In genomic region chr6:128035930-128036309, GRCm38 (mm10) we compare ENCODE assay signal across 8 mouse cellular contexts.
DNase-seq lines count a peak whose midpoint lies in the region; ATAC-seq lines count a peak whose summit lies in the region.

No protein-coding gene starts in this region.

- peak overlapping the region; percentile 92 for H3K4me2 ChIP-seq in lung, embryonic 16.5 days (ENCODE audit: low read depth, low read length)
- H3K4me2 ChIP-seq in hindbrain, embryonic 12.5 days (replicated peaks), result peak overlapping the region; percentile 92
- H3K4me2 ChIP-seq in midbrain, embryonic 16.5 days (ENCODE audit: low read length), result peak overlapping the region; percentile 81

- H3K36me3 ChIP-seq in lung, embryonic 16.5 days (ENCODE audit: control insufficient read depth, insufficient read depth, low read length), result no peaks in the 10 kb centered on the region
- H3K36me3 ChIP-seq in hindbrain, embryonic 12.5 days, result no peaks in the 10 kb centered on the region
- H3K36me3 ChIP-seq in midbrain, embryonic 16.5 days (ENCODE audit: control insufficient read depth, insufficient read depth, low read length), result no peaks in the 10 kb centered on the region

- H3K4me1 ChIP-seq in lung, embryonic 16.5 days (replicated peaks; ENCODE audit: control insufficient read depth, insufficient read depth, low read length), result peaks cover 40% of the 10 kb centered on the region
- H3K4me1 ChIP-seq in hindbrain, embryonic 12.5 days, result peaks cover 40% of the 10 kb centered on the region
- peaks cover 20% of the 10 kb centered on the region; the same call in 1 of the 2 replicates for H3K4me1 ChIP-seq in midbrain, embryonic 16.5 days (ENCODE audit: control insufficient read depth, insufficient read depth, low read length)

- 5% methylated on average over 4 of the region's 4 CpGs for WGBS in lung, embryonic 16.5 days
- WGBS in hindbrain, embryonic 12.5 days, result 10% methylated on average over 4 of the region's 4 CpGs
- WGBS in midbrain, embryonic 16.5 days, result 5% methylated on average over 4 of the region's 4 CpGs

- ATAC-seq in lung, embryonic 16.5 days (ENCODE audit: low read depth), result no peak
- ATAC-seq in hindbrain, embryonic 12.5 days (ENCODE audit: low FRiP score), result no peak
- ATAC-seq in midbrain, embryonic 16.5 days, result peak; percentile 30

- H3K4me3 ChIP-seq in lung, embryonic 16.5 days (ENCODE audit: low read length), result peak overlapping the region; percentile 53
- peak overlapping the region; percentile 53 for H3K4me3 ChIP-seq in hindbrain, embryonic 12.5 days
- H3K4me3 ChIP-seq in midbrain, embryonic 16.5 days (ENCODE audit: low read depth, low read length), result peak overlapping the region; percentile 60

- no peak overlapping the region for H3K27ac ChIP-seq in lung, embryonic 16.5 days (ENCODE audit: low read length)
- no peak overlapping the region for H3K27ac ChIP-seq in hindbrain, embryonic 12.5 days
- H3K27ac ChIP-seq in midbrain, embryonic 16.5 days (ENCODE audit: low read length), result peak overlapping the region; percentile 44

- no peaks in the 10 kb centered on the region for H3K9me3 ChIP-seq in lung, embryonic 16.5 days (ENCODE audit: control insufficient read depth, low read length)
- H3K9me3 ChIP-seq in hindbrain, embryonic 12.5 days (replicated peaks), result no peaks in the 10 kb centered on the region
- no peaks in the 10 kb centered on the region for H3K9me3 ChIP-seq in midbrain, embryonic 16.5 days (replicated peaks; ENCODE audit: control insufficient read depth, low read length, poor library complexity, severe bottlenecking)

- DNase-seq in adrenal gland, postnatal 10 days, result peak; percentile 21
- DNase-seq in adrenal gland, adult (ENCODE audit: inconsistent age in 2 of 2, low spot score in 1 of 2), result no peak
- no peak for DNase-seq in lung, adult 18-20 months
- no peak for DNase-seq in layer of hippocampus, postnatal 25 days (ENCODE audit: extremely low spot score in 1 of 2, low spot score in 1 of 2)
- no peak for DNase-seq in testis, postnatal 14 days (ENCODE audit: low spot score)

- H3K9ac ChIP-seq in lung, embryonic 16.5 days (ENCODE audit: low read length), result peak overlapping the region; percentile 55
- peak overlapping the region; percentile 60 for H3K9ac ChIP-seq in hindbrain, embryonic 12.5 days
- H3K9ac ChIP-seq in midbrain, embryonic 16.5 days (ENCODE audit: low read depth, low read length), result peak overlapping the region; percentile 63

- no peaks in the 10 kb centered on the region for H3K27me3 ChIP-seq in lung, embryonic 16.5 days (ENCODE audit: control insufficient read depth, insufficient read depth, low read depth, low read length)
- H3K27me3 ChIP-seq in hindbrain, embryonic 12.5 days, result peaks cover 25% of the 10 kb centered on the region
- H3K27me3 ChIP-seq in midbrain, embryonic 16.5 days (ENCODE audit: control insufficient read depth, insufficient read depth, low read depth, low read length), result peaks cover 4% of the 10 kb centered on the region
